Mouse (Mus musculus): ENCODE data around the gene Dap.

The Dap gene

DNA sequence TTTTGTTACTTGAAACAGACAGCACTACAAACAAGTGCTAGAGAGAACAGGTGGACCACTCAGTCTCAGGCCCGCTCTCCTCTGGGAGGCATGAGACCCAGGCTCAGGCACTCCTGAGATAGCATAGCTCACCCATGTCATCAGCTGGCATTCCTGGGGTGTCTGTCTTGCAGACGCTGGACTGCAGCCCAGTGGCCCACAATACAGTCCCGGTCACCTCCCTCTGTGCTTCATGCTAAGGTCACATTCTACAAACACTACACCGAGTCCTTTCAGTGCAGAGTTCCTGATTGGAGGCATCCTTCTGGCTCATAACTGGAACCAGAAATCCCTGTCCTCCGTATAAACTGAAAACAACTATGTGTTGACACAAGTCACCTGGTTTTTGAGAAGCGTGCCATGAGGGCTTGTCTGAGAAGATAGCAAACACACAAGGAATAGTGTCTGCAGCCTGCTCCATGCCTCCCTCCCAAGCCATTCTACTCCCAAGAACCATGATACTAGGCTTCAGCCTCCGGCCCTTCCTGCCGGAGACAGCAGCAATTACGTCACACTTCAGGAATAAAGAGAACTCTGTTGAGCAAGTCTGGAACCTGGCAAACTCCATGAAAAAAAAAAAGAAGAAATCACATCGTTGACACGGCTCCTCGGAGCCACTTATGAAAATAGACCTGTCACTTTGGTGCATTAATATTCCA is 78.3 kb downstream of the Dap start:
- DNase-seq (ENCODE audit: low spot score): peak; percentile 16

DNA sequence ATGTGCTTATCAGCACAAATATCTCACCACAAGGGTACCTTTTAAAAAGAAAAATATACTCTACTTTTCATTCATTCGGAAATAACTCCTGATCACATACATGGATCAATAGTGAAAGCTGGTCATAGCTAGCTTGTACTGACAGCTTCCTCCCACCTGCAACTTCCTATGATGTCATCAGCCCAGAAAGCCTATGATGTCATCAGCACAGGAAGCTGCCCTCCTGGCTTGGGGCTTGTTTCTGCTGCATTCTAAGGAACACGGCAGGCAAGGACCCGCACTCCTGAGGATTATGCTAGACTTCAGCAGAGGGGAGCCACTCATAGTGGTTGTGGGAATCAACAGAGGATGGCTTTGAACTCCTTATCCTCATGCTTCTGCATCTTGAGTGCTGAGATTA is 80.2 kb downstream of the Dap start:
- DNase-seq (ENCODE audit: low spot score): no peak

DNA sequence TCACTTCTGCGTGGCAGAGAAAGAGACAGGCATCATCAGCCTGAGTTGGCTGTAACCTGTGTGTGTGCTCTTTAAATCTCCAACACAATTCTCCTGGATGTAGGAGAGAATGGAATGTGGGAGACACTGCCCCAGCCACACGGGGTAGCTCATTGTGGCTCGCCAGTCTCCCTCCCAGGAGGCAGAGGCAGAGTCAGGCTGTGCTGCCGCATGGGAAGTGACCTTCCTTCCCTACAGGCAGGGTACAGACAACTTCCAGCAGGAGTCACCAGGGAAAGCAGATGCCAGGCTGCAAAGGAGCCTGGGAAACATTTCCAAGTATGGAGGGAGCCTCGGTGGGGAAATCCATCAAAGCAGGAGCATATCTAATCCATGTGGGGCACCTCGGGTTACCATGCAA is 81.1 kb downstream of the Dap start:
- no peak for DNase-seq (ENCODE audit: low spot score)

DNA sequence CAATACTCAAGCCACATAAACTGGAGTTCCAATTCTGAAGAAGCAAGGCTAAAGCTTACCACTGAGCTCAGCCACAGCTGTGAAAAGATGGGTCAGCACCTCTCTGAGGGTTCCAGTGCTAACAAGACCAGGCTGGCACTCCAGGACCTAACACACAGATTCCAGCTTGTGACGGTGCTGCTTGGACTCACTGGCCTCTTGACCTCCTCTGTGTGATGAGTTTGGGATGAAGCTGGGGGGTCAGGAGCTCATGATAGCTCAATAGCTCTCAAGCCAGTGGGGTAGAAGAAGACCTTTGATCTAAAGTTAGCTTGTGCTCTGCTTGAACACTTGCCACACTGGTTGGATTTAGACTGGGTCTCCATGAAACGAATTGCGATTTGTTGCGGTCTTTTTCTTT is 82.6 kb downstream of the Dap start:
- DNase-seq (ENCODE audit: low spot score): no peak

DNA sequence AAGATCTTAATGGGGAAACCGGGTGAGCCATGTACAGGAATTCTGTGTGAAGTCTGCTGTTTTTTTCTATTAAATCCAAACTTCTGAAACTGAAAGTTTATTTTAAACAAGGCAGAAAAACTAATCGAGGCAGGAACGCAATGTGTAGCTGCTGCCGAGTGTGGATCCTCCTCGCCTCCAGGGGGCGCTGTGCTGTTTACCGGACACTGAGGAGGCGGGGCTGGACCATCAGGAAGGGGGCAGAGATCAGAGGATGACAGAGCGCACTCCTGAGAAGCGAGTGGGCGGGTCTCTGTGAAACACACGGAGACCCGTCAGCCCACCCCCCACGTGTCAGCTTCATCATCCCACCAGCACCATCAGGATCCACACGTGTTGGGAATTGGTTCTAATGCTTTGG is 85.4 kb downstream of the Dap start:
- DNase-seq (ENCODE audit: low spot score): no peak

DNA sequence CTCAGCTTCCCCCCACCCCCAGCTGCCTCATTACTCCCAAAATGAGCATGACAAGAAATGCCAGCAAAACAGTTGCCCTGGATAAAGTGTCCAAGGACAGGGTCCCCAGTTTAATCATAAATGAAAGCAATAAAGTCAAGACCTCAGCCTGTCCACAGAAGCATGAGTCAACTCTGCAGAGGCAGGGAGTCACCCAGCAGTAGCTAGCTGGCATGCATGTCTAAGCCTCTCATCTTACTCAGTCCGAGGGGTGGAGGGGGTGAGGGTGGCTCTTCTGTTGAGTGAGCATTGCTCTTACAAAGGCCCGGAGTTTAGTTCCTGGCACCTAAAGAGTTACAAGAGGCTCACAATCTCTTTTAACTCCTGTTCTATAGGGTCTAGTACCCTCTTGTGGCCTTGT is 87.9 kb downstream of the Dap start:
- DNase-seq (ENCODE audit: low spot score): no peak

DNA sequence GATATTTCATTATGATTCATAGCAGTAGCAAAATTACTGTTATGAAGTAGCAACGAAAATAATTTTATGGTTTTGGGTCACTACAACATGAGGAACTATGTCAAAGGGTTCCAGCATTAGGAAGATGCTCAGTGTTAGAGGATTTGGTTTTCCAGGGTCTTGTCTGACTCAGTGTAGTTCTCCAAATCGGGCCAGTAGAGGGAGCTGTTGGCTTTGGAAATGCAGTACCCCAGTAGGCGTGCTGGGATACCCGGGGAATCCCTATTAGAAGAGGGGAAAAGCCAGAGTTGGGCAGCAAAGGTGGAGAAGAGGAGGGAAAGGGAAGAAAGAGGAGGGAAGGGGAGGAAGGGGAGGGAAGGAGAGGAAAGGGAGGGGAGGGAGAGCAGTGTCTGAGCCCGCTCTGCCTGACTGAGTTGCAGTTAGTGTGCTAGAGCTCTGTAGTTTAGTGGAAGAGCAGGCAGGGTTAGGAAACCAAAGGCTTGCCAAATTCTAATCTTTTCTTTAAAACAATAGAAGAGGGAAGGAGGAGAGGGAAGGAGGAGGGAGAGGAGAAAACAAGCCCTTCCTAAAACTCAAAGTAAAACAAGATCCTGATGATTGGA is 91.6 kb downstream of the Dap start:
- peak; percentile 81 for DNase-seq (ENCODE audit: low spot score)

DNA sequence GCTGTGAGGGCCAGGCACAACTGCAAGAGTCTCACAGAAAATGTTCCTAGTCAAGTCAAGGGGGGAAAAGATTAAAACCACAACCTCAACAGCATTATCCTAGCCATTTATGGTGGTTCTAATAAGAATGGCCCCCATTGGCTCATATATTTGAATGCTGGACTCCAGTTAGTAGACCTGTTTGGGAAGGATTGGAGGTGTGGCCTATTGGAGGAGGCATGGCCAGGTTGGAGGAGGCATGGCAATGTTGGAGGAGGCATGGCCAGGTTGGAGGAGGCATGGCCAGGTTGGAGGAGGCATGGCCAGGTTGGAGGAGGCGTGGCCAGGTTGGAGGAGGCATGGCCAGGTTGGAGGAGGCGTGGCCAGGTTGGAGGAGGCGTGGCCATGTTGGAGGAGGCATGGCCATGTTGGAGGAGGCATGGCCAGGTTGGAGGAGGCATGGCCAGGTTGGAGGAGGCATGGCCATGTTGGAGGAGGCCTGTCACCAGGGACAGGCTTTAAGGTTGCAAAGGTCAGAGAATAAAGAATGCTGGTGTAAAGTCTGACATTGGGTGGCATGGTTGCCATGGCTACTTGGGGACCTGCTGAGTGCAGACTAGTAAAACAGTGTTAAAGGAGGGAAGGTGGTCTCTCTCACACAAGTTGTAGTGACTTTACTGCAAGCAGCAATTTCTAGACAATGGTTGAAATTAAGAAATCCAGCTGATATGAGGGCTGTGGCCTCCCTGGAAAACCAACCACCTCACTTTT is 93.1 kb downstream of the Dap start:
- no peak for DNase-seq (ENCODE audit: low spot score)

DNA sequence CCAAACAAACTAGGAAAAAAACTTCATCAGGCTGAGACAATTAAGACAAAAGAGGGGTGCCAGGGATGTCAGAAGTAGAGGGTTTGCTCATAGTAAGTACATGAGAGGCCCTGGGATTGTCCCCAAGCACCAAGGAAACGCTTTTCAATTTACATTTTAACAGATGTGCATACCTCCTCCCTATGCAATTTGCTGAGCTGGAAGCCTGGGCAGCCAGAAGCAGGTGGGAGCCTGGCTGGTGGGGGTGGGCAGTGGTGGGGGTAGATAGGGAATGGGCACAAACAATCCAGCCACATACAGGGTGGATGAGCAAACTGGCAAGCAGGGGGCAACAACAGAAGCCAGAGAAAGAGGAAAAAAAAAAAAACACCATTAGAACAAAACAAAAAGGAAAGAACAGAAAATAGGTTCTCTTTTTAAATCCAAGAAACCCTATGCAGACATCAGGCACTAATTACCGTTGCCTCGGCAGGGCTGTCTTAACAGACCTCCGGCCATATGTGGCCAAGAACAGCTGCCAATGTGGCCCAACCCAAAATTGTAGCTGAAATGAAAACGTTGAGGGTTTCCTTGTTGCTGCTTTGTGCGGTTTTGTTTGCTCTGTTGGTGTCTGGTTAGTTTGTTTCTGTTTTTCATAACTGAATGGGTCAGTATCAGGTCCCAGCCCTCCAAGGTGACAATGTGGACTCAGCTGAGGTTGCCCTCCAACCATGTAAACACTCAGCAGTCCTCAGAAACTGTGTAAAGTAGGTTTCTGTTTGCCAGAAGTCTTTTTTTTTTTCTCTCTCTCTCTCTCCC is 94.2 kb downstream of the Dap start:
- no peak for DNase-seq (ENCODE audit: low spot score)

DNA sequence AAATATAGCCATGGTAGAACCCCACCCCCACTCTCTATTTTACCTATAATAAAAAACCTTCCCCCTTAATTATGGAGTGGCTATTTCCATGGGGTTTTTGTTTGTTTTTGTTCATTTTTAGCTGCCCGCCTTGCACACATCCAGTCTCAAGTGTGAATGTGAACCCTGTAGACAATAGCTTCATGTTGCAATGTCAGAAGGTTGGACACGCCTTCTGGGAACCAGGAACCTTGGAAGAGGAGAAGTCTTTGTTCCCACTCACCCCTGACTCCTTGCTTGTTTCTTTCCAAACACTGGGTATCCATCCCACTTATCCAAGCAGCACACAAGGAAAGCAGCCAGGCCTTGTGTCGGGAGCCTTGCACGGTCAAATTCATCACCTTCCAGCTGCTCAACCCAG is 94.9 kb downstream of the Dap start:
- no peak for DNase-seq (ENCODE audit: low spot score)

DNA sequence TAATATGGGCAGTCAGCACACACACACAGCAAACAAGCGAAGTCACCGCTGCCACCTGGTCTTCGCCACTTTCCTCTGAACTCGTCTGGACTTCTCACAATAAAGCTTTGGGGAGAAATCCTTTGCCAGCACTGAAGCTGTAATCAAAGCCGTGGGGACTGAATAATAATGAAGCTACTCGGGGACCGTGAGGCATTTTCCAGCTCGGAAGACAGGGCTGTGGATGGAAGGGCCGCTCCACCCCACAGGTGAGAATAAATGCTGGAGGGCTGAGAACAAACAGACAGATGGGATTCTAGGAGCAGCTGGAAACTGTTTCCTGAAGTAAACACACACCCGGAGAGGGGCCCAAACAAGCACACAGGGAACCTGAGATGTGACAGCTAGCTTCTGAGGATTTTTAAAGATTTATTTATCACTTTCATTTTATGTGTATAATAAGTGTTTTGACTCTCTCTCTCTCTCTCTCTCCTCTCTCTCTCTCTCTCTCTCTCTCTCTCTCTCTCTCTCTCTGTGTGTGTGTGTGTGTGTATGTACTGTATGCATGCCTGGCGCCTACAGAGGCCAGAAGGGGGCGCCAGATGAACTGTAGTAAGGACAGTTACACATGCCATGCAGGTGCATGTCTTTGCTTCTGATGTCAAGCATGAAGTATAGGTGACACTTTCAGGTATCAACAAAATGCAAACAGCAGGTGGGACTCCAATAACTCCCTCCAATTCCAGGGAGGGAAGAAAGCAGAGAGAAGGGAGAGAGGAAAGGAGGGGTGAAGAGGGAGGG is 96.7 kb downstream of the Dap start:
- DNase-seq (ENCODE audit: low spot score): no peak

DNA sequence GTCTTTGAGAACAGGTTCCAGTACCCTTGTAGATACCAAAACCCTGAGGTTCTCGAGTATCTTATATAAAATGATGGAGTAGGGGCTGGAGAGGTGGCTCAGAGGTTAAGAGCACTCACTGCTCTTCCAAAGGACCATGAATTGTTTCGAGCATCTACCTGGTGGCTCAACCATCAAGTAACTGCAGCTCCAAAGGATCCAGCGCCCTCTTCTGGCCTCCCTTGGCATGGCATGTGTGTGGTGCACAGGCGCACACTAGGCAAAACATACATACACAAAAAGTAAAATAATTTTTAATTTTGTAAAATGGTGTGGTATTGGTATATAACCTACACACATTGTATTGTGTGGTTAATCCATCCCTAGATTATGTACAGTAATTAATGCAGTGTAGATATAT is 99.6 kb downstream of the Dap start:
- DNase-seq (ENCODE audit: low spot score): no peak
